Mouse (Mus musculus): Measurements from ENCODE around the gene Gm28042.

The Gm28042 gene

DNA sequence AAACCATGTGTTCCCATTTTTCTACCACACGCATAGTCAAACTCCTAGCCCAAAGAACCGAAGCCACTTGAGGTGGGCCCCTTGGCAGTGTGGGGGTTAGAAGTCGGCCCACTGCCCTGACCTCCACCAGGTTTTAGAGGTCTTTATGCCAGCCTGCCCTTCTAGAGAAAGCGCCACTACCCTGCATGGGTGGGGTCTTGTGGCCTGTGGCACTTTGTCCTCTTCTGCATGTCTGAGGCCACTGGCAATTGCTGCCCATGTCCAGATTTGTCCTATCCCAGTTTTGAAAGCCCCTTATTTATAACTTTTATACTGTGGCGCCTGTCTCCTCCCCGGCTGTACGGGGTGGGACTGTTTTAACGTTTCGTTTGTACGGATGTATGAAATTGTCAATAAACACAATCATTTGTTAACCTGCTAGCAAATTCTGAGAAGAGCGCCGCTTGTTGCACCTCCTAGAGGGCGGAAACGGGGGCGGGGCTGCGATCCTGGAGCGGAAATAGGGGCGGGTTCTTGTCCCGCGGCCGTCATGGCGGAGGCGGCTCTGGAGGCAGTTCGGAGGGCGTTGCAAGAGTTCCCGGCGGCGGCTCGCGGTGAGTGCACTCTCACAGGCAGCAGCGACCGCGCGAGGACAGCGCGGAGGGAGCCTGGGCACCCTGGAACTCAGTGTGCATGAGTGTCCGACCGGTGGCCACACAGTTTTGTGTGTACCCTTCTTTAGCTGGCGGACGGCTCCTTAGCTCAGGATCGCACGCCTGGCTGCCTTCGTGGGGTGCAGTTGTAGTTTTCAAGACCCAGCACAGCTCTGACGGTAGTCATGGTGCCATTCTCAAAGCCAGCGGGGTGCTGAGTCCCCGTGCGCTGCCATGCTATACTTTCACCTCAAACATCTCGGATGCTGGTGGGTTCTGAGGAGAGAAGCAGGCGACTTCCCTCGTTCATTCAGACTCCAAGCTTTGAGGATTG, at the start of gene Gm28042, which contains the start of gene Jmjd7:
Gm28042 (plus strand) TSS at position 510 of the 966 bp plus-strand sequence.
Jmjd7 (plus strand) TSS at position 500 of the 966 bp plus-strand sequence.
- peak; percentile 91 to 93 for DNase-seq

GRCm38 (mm10) chr2:119980343-119980986, 46.8 kb upstream of the Gm28042 start:
- no peak for DNase-seq

- no peak for DNase-seq
Observed at GRCm38 (mm10) chr2:119981631-119982030, 45.7 kb upstream of the Gm28042 start.

DNA sequence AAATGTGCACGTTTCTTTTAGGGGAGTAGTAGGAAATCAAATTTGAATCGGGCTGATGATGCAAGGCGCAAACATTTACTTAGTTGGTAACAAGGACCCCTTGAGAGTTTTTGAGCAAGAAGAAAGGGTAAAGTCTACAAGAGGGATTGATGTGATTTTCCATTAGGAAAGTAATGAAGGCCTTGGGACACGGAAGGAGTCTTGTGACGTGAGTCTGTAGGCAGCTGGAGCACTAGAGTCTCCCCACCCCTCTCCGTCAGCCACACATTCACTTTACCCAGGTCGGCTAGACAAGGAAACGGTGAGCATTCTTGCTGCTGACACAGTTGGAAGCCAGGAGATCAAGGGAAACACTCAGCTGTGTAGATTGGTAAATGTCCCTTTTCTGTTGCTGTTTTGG, 41.4 kb upstream of the Gm28042 start:
- no peak for DNase-seq

DNA sequence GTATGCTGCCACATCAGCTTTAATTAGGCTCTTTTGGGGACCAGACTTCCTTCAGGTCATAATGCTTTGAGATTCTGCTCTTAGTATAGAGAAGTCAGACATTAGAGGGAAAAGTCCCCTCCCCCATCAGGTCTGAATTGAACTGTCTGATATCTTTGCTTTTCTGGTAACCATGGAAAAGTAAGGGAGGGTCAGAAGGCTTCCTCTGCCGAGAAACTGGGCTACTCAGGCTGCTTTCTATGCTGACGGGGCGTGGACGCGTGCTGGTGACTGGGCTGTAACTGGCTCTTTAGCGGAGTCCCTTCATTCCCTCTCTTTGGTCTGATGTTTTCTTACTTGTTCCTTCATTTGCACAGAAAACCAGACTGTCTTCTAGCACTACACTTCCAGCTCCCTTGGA, 40.9 kb upstream of the Gm28042 start:
- DNase-seq: no peak

DNA sequence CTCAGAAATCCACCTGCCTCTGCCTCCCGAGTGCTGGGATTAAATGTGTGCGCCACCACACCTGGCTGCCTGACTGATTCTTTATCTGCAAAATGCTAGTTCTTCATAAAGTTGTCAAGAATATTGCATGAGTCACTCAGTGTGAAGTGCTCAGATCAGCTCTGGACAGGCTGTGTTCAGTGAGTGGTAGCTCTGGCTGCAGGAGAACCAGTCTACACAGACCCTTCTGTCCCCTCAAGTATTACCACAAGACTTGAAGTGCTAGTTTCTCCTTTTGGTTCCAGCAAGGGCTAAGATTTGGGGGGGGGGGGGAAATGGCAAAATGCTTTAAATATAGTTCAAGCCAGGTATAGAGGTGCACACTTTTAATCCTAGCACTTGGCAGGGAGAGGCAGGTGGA, 39.9 kb upstream of the Gm28042 start:
- DNase-seq: no peak

DNA sequence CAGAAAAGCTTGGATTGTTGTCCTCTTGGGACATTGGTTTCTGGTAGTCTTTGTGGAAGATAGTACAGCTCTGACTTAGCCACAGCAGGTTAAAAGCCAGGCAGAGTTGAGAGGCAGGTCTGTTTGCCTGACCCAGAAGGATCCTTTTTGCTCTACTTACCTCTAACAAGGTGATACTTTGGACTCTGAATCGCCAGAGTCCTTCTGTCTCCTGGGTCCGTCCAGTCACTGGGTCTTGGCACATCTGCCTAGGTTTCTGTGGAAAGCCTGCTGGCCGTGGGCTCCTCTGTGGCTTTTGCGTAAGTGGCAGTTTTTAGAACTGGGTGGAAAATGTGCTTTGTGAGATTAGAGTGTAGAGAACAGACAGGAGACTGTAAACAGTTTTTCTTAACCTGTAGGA, 38.3 kb upstream of the Gm28042 start:
- no peak for DNase-seq

GRCm38 (mm10) chr2:119990881-119991280, 36.4 kb upstream of the Gm28042 start:
- no peak for DNase-seq

- no peak for DNase-seq
Observed at GRCm38 (mm10) chr2:119992349-119992748, 34.9 kb upstream of the Gm28042 start.

DNA sequence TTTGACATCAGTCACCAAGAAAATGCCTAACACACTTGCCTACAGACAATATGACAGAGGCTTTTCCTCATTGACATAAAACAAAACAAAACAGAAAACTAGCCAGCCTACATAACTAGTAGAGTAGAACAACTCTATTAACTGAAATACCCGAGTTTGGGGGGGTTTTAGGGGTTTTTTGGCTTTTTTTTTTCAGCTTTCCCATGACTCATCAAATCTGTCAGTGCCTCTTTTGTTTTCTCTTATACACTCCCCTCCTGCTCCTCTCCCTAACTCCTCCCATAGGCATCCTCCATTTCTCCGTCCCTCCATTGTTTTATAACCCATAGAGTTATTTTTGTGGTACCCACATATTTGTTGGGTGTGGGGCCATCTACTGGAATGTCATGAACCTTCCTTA, 33.8 kb upstream of the Gm28042 start:
- DNase-seq: no peak

DNA sequence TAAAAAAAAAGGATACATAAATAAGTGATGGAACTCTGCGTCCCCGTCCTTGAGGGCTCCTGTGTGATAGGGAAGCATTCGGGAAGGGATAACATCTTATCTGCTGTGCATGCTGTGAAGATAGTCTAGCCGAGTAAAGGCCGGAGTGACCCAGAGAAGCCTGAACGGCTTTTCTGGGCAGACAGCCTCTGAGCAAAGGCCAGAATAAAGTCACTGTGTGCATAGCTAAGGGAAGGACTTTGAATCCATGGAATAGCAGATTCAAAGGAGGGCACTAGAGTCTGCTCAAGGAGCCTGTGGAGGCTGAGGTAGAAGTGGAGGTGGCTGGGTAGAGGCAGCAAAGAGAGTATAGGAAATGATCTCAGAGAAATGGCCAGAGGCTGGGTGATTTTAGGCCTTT, 32.5 kb upstream of the Gm28042 start:
- DNase-seq: no peak

- no peak for DNase-seq
Observed at GRCm38 (mm10) chr2:119995391-119996281, 31.7 kb upstream of the Gm28042 start.

- DNase-seq: no peak
Observed at GRCm38 (mm10) chr2:119997354-119997753, 29.9 kb upstream of the Gm28042 start.

DNA sequence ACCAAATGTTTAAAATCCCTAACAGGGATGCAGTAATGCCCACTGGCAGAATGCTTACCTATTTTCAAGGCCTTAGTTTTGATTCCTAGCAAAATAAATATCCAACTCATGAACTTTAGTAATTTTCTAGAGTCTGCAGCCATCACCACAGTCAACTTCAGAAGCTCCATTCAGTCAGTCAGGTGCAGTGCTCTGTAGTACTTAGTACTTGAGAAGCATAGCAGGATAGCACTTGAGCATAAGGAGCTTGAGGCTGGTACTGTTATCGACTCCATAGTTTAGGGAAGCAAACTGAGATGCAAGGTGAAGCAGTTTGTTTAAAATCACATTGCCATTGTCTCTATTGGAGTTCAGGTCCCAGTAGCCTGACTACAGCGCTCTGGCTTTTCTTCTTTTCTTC, 27.6 kb upstream of the Gm28042 start:
- no peak for DNase-seq

- no peak for DNase-seq
Observed at GRCm38 (mm10) chr2:120000882-120001584, 26.3 kb upstream of the Gm28042 start.

GRCm38 (mm10) chr2:120001956-120002355, 25.3 kb upstream of the Gm28042 start:
- no peak for DNase-seq

GRCm38 (mm10) chr2:120003970-120004369, 23.3 kb upstream of the Gm28042 start:
- DNase-seq: no peak

DNA sequence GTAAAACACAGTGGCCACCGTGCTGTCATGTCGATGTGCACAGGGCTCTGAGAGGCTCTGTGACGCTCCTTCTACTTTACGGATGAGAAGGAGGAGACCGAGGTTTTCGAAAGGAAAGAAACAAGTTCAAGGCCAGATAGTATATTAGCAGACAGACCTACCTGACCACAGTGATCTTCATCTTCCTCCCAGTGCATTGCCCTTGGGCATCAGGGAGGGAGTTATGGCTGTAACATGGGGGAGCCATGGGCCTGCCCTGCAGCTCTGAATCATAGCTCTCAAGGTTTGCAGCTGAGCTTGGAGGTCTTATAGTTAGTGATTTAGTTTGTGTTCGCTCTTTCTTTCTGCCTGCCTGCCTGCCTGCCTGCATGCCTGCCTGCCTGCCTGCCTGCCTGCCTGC, 20.6 kb upstream of the Gm28042 start:
- no peak for DNase-seq

- no peak for DNase-seq
Observed at GRCm38 (mm10) chr2:120007680-120008210, 19.5 kb upstream of the Gm28042 start.

DNA sequence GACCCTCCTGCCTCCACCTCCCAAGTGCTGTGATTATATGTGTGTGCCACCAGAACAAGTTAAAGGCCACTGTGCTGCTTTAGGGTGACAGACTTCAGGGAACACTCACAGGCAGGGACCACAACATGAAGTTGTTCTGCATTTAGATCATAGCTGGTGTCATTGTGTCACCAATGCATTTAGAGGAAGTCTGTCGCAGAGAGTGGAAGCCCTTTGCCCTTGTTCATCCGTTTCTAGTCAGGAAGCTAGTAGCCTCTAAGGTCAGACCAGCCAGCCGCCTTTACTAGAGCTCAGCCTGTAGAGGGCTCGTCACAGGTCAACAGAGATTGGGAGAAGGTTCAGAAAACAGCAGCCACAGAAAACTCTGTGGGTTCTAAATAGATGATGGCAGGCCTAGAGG, 18.6 kb upstream of the Gm28042 start:
- DNase-seq: no peak

GRCm38 (mm10) chr2:120011462-120012200, 15.7 kb upstream of the Gm28042 start:
- DNase-seq: peak; percentile 61 to 64

All from cerebellum, adult 18-20 months (tissue).